Mouse (Mus musculus) megakaryocyte, embryonic 14.5 days (primary cell): Measurements from ENCODE around the gene E130308A19Rik. TPM values are rescaled to one million over a fixed set of nuclear protein-coding genes. Genes with fewer than 3 reads are reported as not detected.
A peak's percentile ranks its signal among the peaks of the same experiment; 100 is the strongest.

Source experiments
- H3K27me3 ChIP-seq: replicated peaks from 2 replicates; pipeline ENCODE3; 2012; ENCODE audit warnings: inconsistent platforms
- H3K36me3 ChIP-seq: replicated peaks from 2 replicates; pipeline ENCODE3; 2012; ENCODE audit warnings: low read length, inconsistent platforms, mixed read lengths
- H3K4me1 ChIP-seq: 2 replicates; pipeline ENCODE4 v1.6.1; 2012; ENCODE audit warnings: inconsistent platforms
- H3K4me3 ChIP-seq: replicated peaks from 2 replicates; pipeline ENCODE3; 2012; ENCODE audit warnings: moderate library complexity, mild to moderate bottlenecking, inconsistent platforms
- H3K9me3 ChIP-seq: 2 replicates; pipeline ENCODE4 v1.6.1; 2012; ENCODE audit warnings: inconsistent platforms
- FLI1 ChIP-seq: IDR thresholded peaks from 2 replicates; pipeline ENCODE4 v1.6.1; 2012; ENCODE audit warnings: low read length, inconsistent platforms, mixed read lengths
- GATA1 ChIP-seq: IDR thresholded peaks from 3 replicates; pipeline ENCODE4 v1.6.1; 2012; ENCODE audit warnings: mixed read lengths, low read length, inconsistent platforms, borderline replicate concordance
- polyA plus RNA-seq: library from polyadenylated mRNA; stranded (reverse); fragments of >175 nt; gene quantifications from 2 replicates; pipeline ENCODE4 v1.2.3, GENCODE M21; 2012; ENCODE audit warnings: low replicate concordance; ENCODE audit not compliant: insufficient read depth

E130308A19Rik gene
- polyA plus RNA-seq, 1 experiment = 0.51 TPM

DNA sequence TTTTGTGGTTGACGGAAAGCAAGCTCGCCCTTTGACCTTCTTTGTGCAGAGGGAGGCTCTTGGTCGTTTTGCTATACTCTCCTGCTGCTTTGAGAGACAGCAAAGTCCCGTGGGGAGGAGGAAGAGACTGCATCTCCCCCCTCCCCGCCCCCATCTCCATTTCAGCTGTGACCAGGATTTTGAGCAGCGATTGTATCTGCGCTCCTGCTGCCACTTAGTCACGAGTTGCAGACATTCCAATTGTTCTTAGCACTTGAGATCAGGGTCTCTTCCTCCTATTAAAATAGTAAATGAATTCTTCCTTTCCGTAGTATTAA lies 180.8 kb downstream of the E130308A19Rik start:
- H3K4me3 ChIP-seq = peak overlapping the region; percentile 99
- TF ChIP-seq GATA1 = no peak
- TF ChIP-seq FLI1 = no peak
- H3K9me3 ChIP-seq = no peaks in the 10 kb centered on the region
- H3K4me1 ChIP-seq = peaks cover 87% of the 10 kb centered on the region
- H3K27me3 ChIP-seq = no peaks in the 10 kb centered on the region
- H3K36me3 ChIP-seq = peaks cover 34% of the 10 kb centered on the region

DNA sequence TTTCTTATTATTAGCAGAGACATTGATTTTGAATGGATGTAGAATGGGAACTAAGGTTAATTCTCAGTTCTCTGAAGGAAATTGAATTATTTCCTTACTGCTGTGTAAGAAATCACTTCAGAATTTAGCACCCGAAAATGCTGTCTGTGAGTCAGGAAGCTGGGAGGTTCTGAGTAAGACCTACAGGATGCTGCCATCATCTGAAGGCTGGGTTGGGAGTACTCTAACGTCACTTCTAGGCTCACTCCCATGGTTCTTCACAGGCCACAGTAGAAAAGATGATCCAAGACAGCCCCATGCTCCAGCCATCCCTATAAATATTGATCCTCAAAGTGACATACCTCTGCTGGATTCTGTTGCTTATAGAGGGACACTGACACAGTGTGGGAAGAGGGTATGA lies 181.5 kb downstream of the E130308A19Rik start:
- Histone ChIP-seq H3K36me3 (peaks cover 38% of the 10 kb centered on the region), H3K27me3 (no peaks in the 10 kb centered on the region), H3K9me3 (no peaks in the 10 kb centered on the region), H3K4me3 (peak overlapping the region; percentile 99), H3K4me1 (peaks cover 83% of the 10 kb centered on the region)
- TF ChIP-seq GATA1 (no peak), FLI1 (no peak)

GRCm38 (mm10) chr4:59808396-59808795 lies 182.4 kb downstream of the E130308A19Rik start:
- Histone ChIP-seq H3K4me3 (peak overlapping the region; percentile 99), H3K36me3 (peaks cover 45% of the 10 kb centered on the region), H3K4me1 (peaks cover 83% of the 10 kb centered on the region), H3K27me3 (no peaks in the 10 kb centered on the region), H3K9me3 (no peaks in the 10 kb centered on the region)
- TF ChIP-seq FLI1 = no peak
- no peak for TF ChIP-seq GATA1

Other genes starting within 250 kb of the E130308A19Rik start
- gene Susd1, start 187.6 kb upstream of the E130308A19Rik start, polyA plus RNA-seq = 3.3 TPM in 1 of 2 replicates, not detected in the other
- 14.1 and 20.4 TPM in 2 replicates for gene Ptbp3, start 76.8 kb upstream of the E130308A19Rik start, polyA plus RNA-seq
- gene Hsdl2, start 44.6 kb upstream of the E130308A19Rik start, polyA plus RNA-seq = 0.64 and 2.2 TPM in 2 replicates
- gene Inip, start 175.4 kb downstream of the E130308A19Rik start, polyA plus RNA-seq = 6.1 and 9.7 TPM in 2 replicates
- 12.1 and 19.2 TPM in 2 replicates for gene Snx30, start 179.6 kb downstream of the E130308A19Rik start, polyA plus RNA-seq